Mouse (Mus musculus): Measurements from ENCODE around the gene Xaf1. TPM values are rescaled to one million over a fixed set of nuclear protein-coding genes. Genes with fewer than 3 reads are reported as not detected.

The Xaf1 gene
- polyA plus RNA-seq, 1 experiment from 2014 or later: 140 TPM

DNA sequence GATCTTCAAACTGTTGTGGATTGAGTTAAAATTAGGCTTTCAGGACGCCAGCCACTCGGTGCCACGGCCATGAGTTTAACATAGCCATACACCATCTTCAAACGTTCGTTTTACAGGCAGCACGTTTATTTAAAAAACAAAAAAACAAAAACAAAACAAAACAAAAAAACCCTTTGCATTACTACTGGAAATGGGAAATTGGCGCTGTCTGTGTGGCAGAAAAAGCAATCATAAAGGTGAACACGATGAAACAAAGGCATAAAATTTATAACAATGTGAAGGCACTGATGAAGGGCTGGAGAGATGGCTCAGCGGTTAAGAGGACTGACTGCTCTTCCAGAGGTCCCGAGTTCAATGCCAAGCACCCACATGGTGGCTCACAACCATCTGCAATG, 60.9 kb downstream of the Xaf1 start, which contains the start of gene Tekt1:
Tekt1 (minus strand) TSS at position 96 of the 395 bp plus-strand sequence.
- 25% methylated on average over 10 of the region's 10 CpGs for WGBS (ENCODE audit: missing documents)
- H3K4me3 ChIP-seq (ENCODE audit: inconsistent target): no peak within 1 kb of the TSS
- H3K36me3 ChIP-seq (ENCODE audit: inconsistent target): no peaks in the 10 kb centered on the region
- H3K27ac ChIP-seq: no peak within 1 kb of the TSS
- H3K79me2 ChIP-seq (ENCODE audit: inconsistent target): no peaks in the 10 kb centered on the region

Other genes starting within 250 kb of the Xaf1 start
- gene Pitpnm3, start 165.9 kb upstream of the Xaf1 start, polyA plus RNA-seq (2018): not detected in 3 replicates
- 0.19 to 0.22 TPM (median 0.21 TPM) in 3 replicates for gene Gm43951, start 94.8 kb upstream of the Xaf1 start, polyA plus RNA-seq (2018)
- 3.7 to 4.9 TPM (median 4.6 TPM) in 3 replicates for gene 4933427D14Rik, start 94.2 kb upstream of the Xaf1 start, polyA plus RNA-seq (2018)
- 172 to 312 TPM (median 227 TPM) in 3 replicates for gene Txndc17, start 94.1 kb upstream of the Xaf1 start, polyA plus RNA-seq (2018)
- 6.1 to 8.2 TPM (median 6.3 TPM) in 3 replicates for gene Med31, start 86.0 kb upstream of the Xaf1 start, polyA plus RNA-seq (2018)
- not detected in 3 replicates for gene Slc13a5, start 34.4 kb upstream of the Xaf1 start, polyA plus RNA-seq (2018)
- not detected in 3 replicates for gene Fbxo39, start 12.8 kb downstream of the Xaf1 start, polyA plus RNA-seq (2018)
- not detected in 3 replicates for gene Tekt1, start 60.8 kb downstream of the Xaf1 start, polyA plus RNA-seq (2018)
- not detected in 3 replicates for gene Smtnl2, start 110.1 kb downstream of the Xaf1 start, polyA plus RNA-seq (2018)
- not detected in 3 replicates for gene Ggt6, start 133.9 kb downstream of the Xaf1 start, polyA plus RNA-seq (2018)
- 30.3 to 92.8 TPM (median 58.1 TPM) in 3 replicates for gene Mybbp1a, start 139.7 kb downstream of the Xaf1 start, polyA plus RNA-seq (2018)
- gene Spns2, start 188.3 kb downstream of the Xaf1 start, polyA plus RNA-seq (2018): 0.11 TPM in 1 of 3 replicates, not detected in the others
- gene Spns3, start 248.9 kb downstream of the Xaf1 start, polyA plus RNA-seq (2018): not detected in 3 replicates